Mouse (Mus musculus) c-Kit-positive CD71-positive TER-119-positive erythroid progenitor cells, embryonic 14.5 days (primary cell): ENCODE measurements around the gene Dock10.

Experiments
- DNase-seq: peaks from one replicate; pipeline ENCODE4 v3.0.0-alpha.2; 2013; ENCODE audit warnings: low spot score

Dock10 gene

GRCm38 (mm10) chr1:80655854-80656253, 102.5 kb downstream of the Dock10 start:
- DNase-seq, result no peak

GRCm38 (mm10) chr1:80655195-80655594, 103.1 kb downstream of the Dock10 start:
- DNase-seq, result no peak

GRCm38 (mm10) chr1:80654177-80654576, 104.2 kb downstream of the Dock10 start:
- DNase-seq, result no peak

GRCm38 (mm10) chr1:80652803-80653202, 105.5 kb downstream of the Dock10 start:
- DNase-seq, result no peak

- no peak for DNase-seq
These were observed 106.2 kb downstream of the Dock10 start for GRCm38 (mm10) chr1:80652083-80652482.

GRCm38 (mm10) chr1:80646602-80647001, 111.7 kb downstream of the Dock10 start:
- no peak for DNase-seq

- DNase-seq, result no peak
These were observed 114.4 kb downstream of the Dock10 start for GRCm38 (mm10) chr1:80643866-80644451.

GRCm38 (mm10) chr1:80641832-80642231, 116.5 kb downstream of the Dock10 start:
- DNase-seq, result no peak

- no peak for DNase-seq
These were observed 117.0 kb downstream of the Dock10 start for GRCm38 (mm10) chr1:80641288-80641687.

- no peak for DNase-seq
These were observed 118.8 kb downstream of the Dock10 start for GRCm38 (mm10) chr1:80639553-80639952.

- no peak for DNase-seq
These were observed 121.1 kb downstream of the Dock10 start for GRCm38 (mm10) chr1:80637214-80637705.

GRCm38 (mm10) chr1:80635825-80636224, 122.5 kb downstream of the Dock10 start:
- DNase-seq, result no peak

- no peak for DNase-seq
These were observed 124.8 kb downstream of the Dock10 start for GRCm38 (mm10) chr1:80633536-80633935.

- DNase-seq, result no peak
These were observed 127.9 kb downstream of the Dock10 start for GRCm38 (mm10) chr1:80630179-80631149.

- no peak for DNase-seq
These were observed 130.3 kb downstream of the Dock10 start for GRCm38 (mm10) chr1:80628054-80628453.

- no peak for DNase-seq
These were observed 131.5 kb downstream of the Dock10 start for GRCm38 (mm10) chr1:80626800-80627199.

GRCm38 (mm10) chr1:80625371-80625770, 133.0 kb downstream of the Dock10 start:
- DNase-seq, result no peak

- DNase-seq, result no peak
These were observed 133.8 kb downstream of the Dock10 start for GRCm38 (mm10) chr1:80624552-80624951.

- no peak for DNase-seq
These were observed 135.7 kb downstream of the Dock10 start for GRCm38 (mm10) chr1:80622646-80623045.

GRCm38 (mm10) chr1:80619100-80619499, 139.2 kb downstream of the Dock10 start:
- no peak for DNase-seq

GRCm38 (mm10) chr1:80616671-80617070, 141.7 kb downstream of the Dock10 start:
- DNase-seq, result no peak

- no peak for DNase-seq
These were observed 143.6 kb downstream of the Dock10 start for GRCm38 (mm10) chr1:80614750-80615149.

GRCm38 (mm10) chr1:80613395-80614011, 144.8 kb downstream of the Dock10 start:
- no peak for DNase-seq
